Mouse (Mus musculus) forebrain, embryonic 14.5 days (tissue): Measurements from ENCODE around the gene Spon1. TPM values are rescaled to one million over a fixed set of nuclear protein-coding genes. Genes with fewer than 3 reads are reported as not detected.

Source experiments
- ATAC-seq: fragments of 200-750 bp; cut with Nextera tagmentation; 2 replicates; pipeline ENCODE4 v1.8.0; 2017; ENCODE audit warnings: mild to moderate bottlenecking, moderate library complexity
- DNase-seq: peaks from one replicate; pipeline ENCODE4 v3.0.0-alpha.2; 2015; ENCODE audit warnings: low spot score
- H3K27ac ChIP-seq: fragments of 300-500 bp; sonication (generic); 2 replicates; pipeline ENCODE4 v1.5.1; 2014; ENCODE audit warnings: low read depth, mild to moderate bottlenecking, control low read depth, low read length, moderate library complexity
- H3K27me3 ChIP-seq: fragments of 300-500 bp; sonication (generic); replicated peaks from 2 replicates; pipeline ENCODE4 v1.6.1; 2014; ENCODE audit warnings: low read length, control low read depth, mixed read lengths; ENCODE audit not compliant: control insufficient read depth, insufficient read depth
- H3K36me3 ChIP-seq: fragments of 300-500 bp; sonication (generic); 2 replicates; pipeline ENCODE4 v1.6.1; 2014; ENCODE audit warnings: low read length, control low read depth; ENCODE audit not compliant: control insufficient read depth, insufficient read depth
- H3K4me1 ChIP-seq: fragments of 300-500 bp; sonication (generic); 2 replicates; pipeline ENCODE4 v1.6.1; 2014; ENCODE audit warnings: antibody characterized with exemption, low read length, control low read depth; ENCODE audit not compliant: control insufficient read depth, insufficient read depth
- H3K4me2 ChIP-seq: fragments of 300-500 bp; sonication (generic); 2 replicates; pipeline ENCODE4 v1.6.1; 2014; ENCODE audit warnings: mild to moderate bottlenecking, control low read depth, low read length
- H3K4me3 ChIP-seq: fragments of 300-500 bp; sonication (generic); 2 replicates; pipeline ENCODE4 v1.5.1; 2014; ENCODE audit warnings: low read depth, low read length, control low read depth
- H3K9ac ChIP-seq: fragments of 300-500 bp; sonication (generic); 2 replicates; pipeline ENCODE4 v1.6.1; 2014; ENCODE audit warnings: mild to moderate bottlenecking, low read length, control low read depth, moderate library complexity
- H3K9me3 ChIP-seq: fragments of 300-500 bp; sonication (generic); replicated peaks from 2 replicates; pipeline ENCODE4 v1.6.1; 2016; ENCODE audit warnings: low read length, control low read depth, mixed read lengths; ENCODE audit not compliant: control insufficient read depth
- WGBS: fragments of 180-500 bp; shearing (Covaris S2); extraction: QIAGEN DNeasy Blood & Tissue Kit; methylation state at CpG from one replicate; pipeline ENCODE4 v1.1.7; 2014; 5-methylcytosine and 5-hydroxymethylcytosine counted together
- polyA plus RNA-seq: library from polyadenylated mRNA; unstranded; fragments of >200 nt; fragmentation: Nextera tagmentation; extraction: Ambion mirVana; gene quantifications from 2 replicates; pipeline ENCODE4 v1.2.1, GENCODE M21; 2014

Gene Spon1
- polyA plus RNA-seq, 1 experiment from 2014 or later, result 10.4 TPM

DNA sequence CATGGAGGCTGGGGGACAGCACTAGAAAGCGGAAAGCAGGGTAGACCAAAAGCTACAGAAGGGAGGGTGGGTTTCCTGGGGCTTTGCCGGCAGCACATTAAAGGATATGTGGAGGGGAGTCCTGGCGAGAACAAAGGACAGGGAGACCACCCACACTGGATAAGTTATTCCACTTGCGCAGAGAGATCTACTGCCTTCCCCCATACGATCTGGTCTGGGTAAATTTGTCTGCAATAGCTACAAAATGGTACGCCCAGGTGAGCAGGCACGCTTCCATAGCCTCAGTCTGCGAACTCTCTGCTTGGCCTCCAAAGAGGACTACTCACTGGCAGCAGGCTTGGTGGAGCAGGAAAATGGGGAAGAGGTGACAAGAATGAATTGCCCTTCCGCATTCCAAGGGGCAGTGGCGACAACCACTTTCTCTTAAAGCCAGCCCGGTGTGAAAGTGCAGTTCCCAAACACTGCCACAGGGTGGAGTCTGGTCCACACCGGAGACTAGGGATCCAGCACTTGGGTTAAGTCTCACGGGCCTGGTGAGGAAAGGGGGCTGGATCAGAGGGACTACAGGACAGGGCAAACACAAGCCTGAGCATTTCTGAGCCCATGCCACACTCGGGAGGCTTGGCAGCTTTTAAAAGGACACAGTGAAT is 300.9 kb downstream of the Spon1 start:
- Histone ChIP-seq H3K9ac (0 out of 2 replicates have a peak overlapping the region, but pooled peaks have one; percentile 21), H3K4me1 (peaks cover 5% of the 10 kb centered on the region; the same call in 1 of the 2 replicates), H3K36me3 (no peaks in the 10 kb centered on the region), H3K9me3 (no peaks in the 10 kb centered on the region), H3K4me2 (peak overlapping the region; percentile 42), H3K27me3 (no peaks in the 10 kb centered on the region), H3K27ac (no peak overlapping the region), H3K4me3 (peak overlapping the region; percentile 8; the same call in 1 of the 2 replicates)
- DNase-seq (peak; percentile 82), ATAC-seq (peak; percentile 85)
- WGBS, result 11% methylated on average over 14 of the region's 14 CpGs

DNA sequence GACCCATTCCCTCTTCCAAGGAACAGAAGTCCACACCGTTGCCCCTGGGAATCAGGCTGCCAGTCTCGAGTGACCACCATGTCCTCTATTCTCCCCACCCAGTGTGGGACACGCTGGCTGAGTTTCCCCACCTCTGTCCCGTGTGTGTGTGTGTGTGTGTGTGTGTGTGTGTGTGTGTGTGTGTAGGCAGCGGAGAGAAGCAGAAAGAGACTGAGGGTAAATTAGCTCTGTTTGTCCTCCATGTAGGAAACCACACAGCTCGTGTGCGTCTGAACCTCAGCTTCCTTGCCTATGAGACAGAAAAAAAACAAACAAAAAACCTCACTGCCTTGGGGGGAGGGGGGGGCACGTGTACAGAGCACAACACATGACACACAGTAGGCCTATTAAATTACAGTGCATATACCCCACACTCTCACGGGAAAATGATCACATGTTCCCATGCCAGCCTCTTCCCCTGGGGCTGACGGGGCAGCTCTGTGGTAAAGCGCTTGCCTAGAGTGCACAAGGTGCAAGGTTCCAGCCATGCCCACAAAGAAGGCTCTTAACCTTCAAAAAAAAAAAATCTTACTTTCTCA is 303.2 kb downstream of the Spon1 start:
- no peak overlapping the region for H3K4me2 ChIP-seq
- peaks cover 5% of the 10 kb centered on the region; the same call in 1 of the 2 replicates for H3K4me1 ChIP-seq
- ATAC-seq (no peak), DNase-seq (no peak)
- H3K27me3 ChIP-seq, result no peaks in the 10 kb centered on the region
- no peaks in the 10 kb centered on the region for H3K36me3 ChIP-seq
- no peak overlapping the region for H3K4me3 ChIP-seq
- no peak overlapping the region for H3K9ac ChIP-seq
- 82% methylated on average over 11 of the region's 11 CpGs for WGBS
- no peak overlapping the region for H3K27ac ChIP-seq
- no peaks in the 10 kb centered on the region for H3K9me3 ChIP-seq

DNA sequence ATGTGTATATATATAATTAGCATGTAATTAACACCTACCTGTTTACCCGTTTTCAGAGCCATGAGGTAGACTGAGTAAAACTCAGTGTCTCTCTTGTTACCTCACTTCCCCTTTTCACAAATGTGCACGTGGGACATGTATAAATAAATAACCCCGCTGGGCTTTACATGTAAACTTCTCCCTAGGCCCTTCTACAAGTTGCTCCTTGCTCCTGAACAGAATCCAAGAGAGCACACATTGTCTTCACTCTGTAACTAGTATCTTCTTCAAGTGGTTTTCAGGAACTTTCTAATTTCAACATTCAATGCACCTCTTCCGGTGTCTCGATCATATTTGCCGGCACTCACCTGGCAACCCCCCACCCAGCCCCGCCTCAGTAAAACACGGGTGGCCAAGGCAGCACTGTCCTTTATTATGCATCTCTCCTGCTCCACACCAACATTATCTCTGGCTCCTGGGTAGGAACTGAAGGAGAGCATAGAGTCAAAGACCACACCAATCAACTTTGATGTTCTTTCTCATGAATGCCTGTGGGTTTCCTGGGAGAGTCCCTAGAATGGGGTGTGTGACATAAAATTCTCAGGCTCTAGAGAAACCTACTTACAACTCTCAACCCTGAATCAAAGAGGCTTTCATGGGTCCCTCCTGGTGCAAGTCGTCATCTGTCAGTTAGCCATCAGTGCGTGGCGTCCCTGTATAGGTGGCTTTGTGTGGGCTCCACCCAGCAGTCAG is 304.1 kb downstream of the Spon1 start:
- 88% methylated on average over 11 of the region's 11 CpGs for WGBS

DNA sequence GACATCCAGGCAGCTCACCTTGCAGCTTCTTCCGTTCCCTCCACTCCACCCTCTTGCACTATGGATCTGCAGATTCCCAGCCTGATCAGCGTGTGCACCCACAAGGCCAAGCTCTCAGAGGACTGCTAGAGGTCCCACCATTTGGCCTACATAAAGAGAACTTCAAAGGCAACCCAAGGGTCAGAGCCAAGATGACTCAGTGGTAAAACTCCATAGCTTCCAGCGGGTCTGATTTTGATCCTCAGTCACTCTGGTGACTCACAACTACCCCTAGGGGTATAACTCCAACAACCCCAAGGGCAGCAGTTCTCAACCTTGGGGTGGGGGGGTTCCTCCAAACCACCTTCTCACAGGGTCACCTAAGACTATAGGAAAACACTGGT is 304.7 kb downstream of the Spon1 start:
- H3K4me2 ChIP-seq, result no peak overlapping the region
- 90% methylated on average over 3 of the region's 3 CpGs for WGBS
- DNase-seq (no peak), ATAC-seq (no peak)
- H3K4me1 ChIP-seq, result peaks cover 5% of the 10 kb centered on the region; the same call in 1 of the 2 replicates
- H3K9ac ChIP-seq, result no peak overlapping the region
- H3K9me3 ChIP-seq, result no peaks in the 10 kb centered on the region
- H3K4me3 ChIP-seq, result no peak overlapping the region
- H3K36me3 ChIP-seq, result no peaks in the 10 kb centered on the region
- H3K27me3 ChIP-seq, result no peaks in the 10 kb centered on the region
- no peak overlapping the region for H3K27ac ChIP-seq

More for the DNA sequence above, 304.1 kb downstream of the Spon1 start:
- ATAC-seq (no peak), DNase-seq (no peak)
- no peaks in the 10 kb centered on the region for H3K36me3 ChIP-seq
- H3K27ac ChIP-seq, result no peak overlapping the region
- H3K4me1 ChIP-seq, result peaks cover 5% of the 10 kb centered on the region; the same call in 1 of the 2 replicates
- H3K4me2 ChIP-seq, result no peak overlapping the region
- H3K9me3 ChIP-seq, result no peaks in the 10 kb centered on the region
- no peak overlapping the region for H3K9ac ChIP-seq
- H3K4me3 ChIP-seq, result no peak overlapping the region
- H3K27me3 ChIP-seq, result no peaks in the 10 kb centered on the region

DNA sequence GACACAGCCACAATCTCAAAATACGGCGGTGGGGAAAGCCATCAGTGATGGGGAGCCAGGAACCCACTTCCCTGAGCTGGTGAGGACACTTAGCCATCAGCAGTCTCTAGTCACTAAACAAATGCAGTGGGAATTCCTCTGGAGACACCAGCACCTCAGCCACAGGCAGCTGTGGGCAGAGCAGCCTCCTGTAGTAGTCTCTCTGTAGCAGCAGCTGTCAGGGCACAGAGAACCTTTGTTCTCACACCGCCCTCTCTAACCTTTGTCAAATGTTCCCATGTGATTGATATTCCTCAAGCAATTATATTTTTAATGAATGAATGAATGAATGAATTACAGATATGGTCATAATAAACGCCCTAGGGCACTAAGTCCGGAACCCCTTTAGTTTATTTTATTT is 305.6 kb downstream of the Spon1 start:
- H3K27me3 ChIP-seq, result no peaks in the 10 kb centered on the region
- no peaks in the 10 kb centered on the region for H3K36me3 ChIP-seq
- no peak for ATAC-seq
- WGBS, result 80% methylated on average over 5 of the region's 5 CpGs
- no peak overlapping the region for H3K9ac ChIP-seq
- H3K27ac ChIP-seq, result no peak overlapping the region
- H3K4me2 ChIP-seq, result no peak overlapping the region
- peaks cover 3% of the 10 kb centered on the region; the same call in 1 of the 2 replicates for H3K4me1 ChIP-seq
- H3K9me3 ChIP-seq, result no peaks in the 10 kb centered on the region
- H3K4me3 ChIP-seq, result no peak overlapping the region
- DNase-seq, result no peak

DNA sequence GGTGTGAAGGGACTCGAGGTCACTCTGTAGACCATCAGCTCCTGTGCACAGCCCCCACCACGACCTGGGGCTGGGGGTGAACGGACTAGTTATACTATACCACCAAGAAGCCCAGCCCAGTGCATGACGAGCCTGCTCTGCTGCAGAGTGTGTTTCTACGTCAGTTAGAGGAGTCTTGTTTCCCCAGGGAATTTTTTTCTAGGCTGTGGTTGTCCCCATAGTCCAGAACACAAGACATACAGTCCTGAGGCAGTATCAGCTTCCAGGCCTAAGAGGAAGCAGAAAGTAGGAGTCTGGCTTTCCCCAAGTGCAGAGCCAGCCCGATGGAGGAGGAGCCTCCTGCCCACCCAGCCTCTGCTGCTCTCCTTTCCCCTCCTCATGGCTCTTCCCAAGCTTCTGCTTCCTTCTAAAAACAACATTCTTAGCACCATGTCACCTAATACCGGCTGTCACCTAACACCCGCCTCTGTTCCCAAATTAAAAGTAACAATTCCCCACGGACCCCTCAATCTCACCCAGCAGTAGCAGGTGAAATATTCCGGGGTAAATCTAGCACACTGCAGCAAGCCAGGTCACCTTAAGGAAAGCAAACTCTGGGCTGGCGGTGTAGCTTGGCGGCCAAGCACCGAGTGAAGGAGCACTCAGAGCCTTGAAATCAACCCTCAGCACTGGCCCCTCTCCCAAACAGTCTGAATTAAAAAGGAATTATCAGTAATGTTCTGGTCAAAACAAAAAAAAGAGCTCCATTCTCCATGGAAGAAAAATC is 306.2 kb downstream of the Spon1 start:
- WGBS, result 53% methylated on average over 13 of the region's 13 CpGs
- H3K9ac ChIP-seq, result no peak overlapping the region
- no peak overlapping the region for H3K4me3 ChIP-seq
- H3K9me3 ChIP-seq, result no peaks in the 10 kb centered on the region
- ATAC-seq, result no peak
- H3K27ac ChIP-seq, result no peak overlapping the region
- no peak overlapping the region for H3K4me2 ChIP-seq
- DNase-seq, result no peak
- H3K36me3 ChIP-seq, result no peaks in the 10 kb centered on the region
- no peaks in the 10 kb centered on the region for H3K27me3 ChIP-seq
- no peaks in the 10 kb centered on the region for H3K4me1 ChIP-seq

DNA sequence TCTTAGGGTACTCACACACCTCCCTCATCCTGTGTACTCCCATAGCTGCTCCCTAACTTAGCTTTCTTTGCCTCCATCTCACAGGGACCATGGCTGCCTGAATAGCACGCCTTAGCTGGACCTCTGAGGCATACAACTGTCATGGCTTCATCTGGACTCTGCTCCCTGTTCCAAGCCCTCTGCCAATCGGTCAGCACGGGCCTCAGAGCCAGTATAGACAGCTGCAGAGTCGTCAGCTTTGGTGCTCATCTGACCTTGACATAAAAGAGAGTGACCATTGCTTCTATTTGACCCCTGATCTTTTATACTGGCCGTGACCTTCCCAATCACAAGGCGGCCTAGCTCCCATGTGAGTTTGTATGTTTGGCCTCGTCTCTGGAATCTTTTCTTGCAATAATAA is 308.3 kb downstream of the Spon1 start:
- H3K4me3 ChIP-seq, result no peak overlapping the region
- no peak for DNase-seq
- H3K36me3 ChIP-seq, result no peaks in the 10 kb centered on the region
- H3K9ac ChIP-seq, result no peak overlapping the region
- H3K27ac ChIP-seq, result no peak overlapping the region
- H3K4me2 ChIP-seq, result no peak overlapping the region
- no peaks in the 10 kb centered on the region for H3K27me3 ChIP-seq
- WGBS, result 83% methylated on average over 7 of the region's 7 CpGs
- no peaks in the 10 kb centered on the region for H3K9me3 ChIP-seq
- ATAC-seq, result no peak
- no peaks in the 10 kb centered on the region for H3K4me1 ChIP-seq

DNA sequence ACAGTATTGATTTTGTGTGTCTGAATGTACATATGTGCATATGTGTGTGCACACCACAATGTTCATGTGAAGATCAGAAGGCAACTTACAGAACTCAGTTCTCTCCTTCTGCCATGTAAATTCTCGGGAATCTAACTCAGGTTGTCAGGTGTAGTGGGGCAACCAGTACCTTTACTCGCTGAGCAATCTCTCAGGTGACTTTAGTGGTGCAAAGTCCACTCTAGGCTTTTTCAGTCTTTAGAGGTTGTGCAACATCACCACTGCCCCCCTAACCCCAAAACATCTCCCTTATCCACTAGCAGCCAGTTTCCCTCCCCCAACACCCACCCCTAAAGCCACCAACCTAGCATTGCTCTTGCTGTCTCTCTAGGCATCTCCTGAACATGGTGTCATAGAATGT is 308.8 kb downstream of the Spon1 start:
- no peaks in the 10 kb centered on the region for H3K27me3 ChIP-seq
- ATAC-seq, result no peak
- no peaks in the 10 kb centered on the region for H3K4me1 ChIP-seq
- H3K9me3 ChIP-seq, result no peaks in the 10 kb centered on the region
- no peak overlapping the region for H3K27ac ChIP-seq
- no peak overlapping the region for H3K4me2 ChIP-seq
- no peak overlapping the region for H3K4me3 ChIP-seq
- DNase-seq, result no peak
- no peaks in the 10 kb centered on the region for H3K36me3 ChIP-seq
- WGBS, result 90% methylated on average over 2 of the region's 2 CpGs
- H3K9ac ChIP-seq, result no peak overlapping the region
